Mouse (Mus musculus) layer of hippocampus, adult 9-10 months (tissue): ENCODE measurements around the gene Atxn1.

ENCODE experiments used
- DNase-seq: peaks from one replicate; pipeline ENCODE4 v3.0.0; 2022; ENCODE audit warnings: low spot score

Atxn1 gene

GRCm38 (mm10) chr13:45662852-45663251, 302.0 kb downstream of the Atxn1 start:
- DNase-seq: no peak

DNA sequence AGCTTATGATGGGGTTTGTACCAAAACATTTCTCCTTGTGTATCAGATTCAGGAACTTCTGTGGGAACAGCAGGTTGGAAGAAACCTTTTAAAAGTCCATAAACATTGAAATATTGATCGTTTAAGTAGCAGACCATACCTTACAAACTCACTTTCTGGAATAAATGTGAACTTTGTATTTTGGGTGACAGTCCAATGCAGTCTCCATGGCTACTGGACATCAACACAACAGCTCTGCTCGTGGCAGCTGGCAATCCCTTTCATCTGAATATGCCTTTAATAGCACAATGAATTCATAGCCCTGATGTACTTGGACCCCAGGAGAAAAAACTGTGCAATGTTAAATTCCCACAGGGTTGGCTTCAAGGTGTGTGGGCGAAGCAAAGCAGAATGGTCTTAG, 302.6 kb downstream of the Atxn1 start:
- DNase-seq: no peak

GRCm38 (mm10) chr13:45661283-45662185, 303.3 kb downstream of the Atxn1 start:
- DNase-seq: no peak

DNA sequence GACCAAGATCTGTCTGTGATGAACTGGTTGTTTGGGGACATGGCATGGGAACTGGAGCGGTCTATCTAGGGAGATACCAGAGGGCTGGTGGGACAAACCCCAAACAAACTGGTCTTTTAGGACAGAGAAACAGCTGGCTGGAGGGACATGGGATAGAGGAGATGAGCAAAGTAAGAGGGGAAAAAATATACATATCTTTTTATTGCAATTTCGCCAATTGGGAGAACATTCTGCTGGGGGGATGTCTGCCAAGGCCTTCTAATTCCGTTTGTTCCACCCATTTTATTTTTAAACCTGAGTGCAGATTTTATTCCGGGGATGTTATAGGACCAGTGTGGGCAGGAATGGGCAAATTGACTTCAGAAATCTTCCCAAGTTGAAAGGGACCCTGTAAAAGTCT, 305.0 kb downstream of the Atxn1 start:
- no peak for DNase-seq

DNA sequence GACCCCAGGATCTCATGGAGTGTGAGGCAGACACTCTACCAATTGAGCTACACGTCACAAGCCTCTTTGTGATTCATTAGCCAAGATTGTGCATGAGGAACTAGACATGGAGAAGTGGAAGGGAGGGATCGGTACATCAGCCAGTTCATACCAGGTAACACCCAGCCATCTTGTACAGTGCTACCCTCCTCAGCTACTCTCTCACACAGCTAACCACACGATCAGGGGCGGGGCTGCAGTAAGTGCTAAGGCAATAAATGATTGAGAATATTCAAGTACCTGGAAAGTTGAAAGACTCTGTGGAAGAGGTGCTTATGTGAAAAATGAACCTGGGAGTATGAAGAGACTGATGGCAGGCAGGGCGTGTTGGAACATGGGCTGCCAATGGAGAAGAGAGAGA, 306.5 kb downstream of the Atxn1 start:
- no peak for DNase-seq

DNA sequence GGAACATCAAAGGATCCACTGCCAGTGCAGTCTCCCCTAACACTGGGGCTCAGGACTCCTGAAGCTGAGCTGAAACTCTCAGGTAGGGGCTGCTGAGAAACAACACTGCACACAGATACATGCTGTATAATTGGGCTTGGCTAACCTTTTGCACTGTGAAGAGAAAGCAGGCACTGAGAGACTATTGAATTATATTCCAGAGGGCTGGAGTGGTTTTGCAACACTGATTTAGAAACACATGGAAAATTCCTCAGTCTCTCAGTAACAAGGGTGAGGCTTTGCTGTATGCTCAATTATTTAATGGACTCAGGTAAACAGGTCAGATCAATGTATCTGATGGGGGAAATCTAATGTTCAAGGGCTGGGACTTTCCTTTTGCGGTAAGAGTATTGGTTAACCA, 307.6 kb downstream of the Atxn1 start:
- DNase-seq: no peak

DNA sequence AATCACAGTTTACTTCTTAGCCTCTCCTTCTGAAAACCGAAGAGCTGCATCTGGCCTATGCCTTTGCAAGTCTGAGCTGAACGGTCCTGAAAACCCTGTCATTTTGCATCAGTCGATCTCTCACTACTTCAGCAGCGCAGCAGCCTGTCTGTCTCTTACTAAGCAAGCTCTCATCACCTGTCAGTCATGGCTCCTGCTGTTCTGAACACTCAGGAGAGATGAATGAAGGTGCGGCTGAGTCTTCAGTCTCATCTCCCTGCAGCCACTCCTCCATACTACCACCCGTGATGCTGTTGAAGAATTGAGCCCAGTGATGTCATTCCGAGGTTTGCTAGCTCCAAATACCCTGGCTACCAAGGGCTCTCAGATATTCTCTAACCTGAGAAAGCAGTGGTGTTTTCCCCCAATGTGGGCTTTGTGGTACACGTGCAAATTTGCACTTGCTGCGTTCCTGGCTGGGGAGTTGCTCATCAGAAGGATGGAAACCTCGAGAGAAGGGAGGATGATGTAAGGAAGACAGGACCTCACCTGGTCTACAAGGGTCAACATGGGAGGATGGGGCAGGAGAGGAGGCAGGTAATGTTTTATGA, 313.1 kb downstream of the Atxn1 start:
- DNase-seq: no peak

GRCm38 (mm10) chr13:45649197-45649812, 315.5 kb downstream of the Atxn1 start:
- DNase-seq: no peak

DNA sequence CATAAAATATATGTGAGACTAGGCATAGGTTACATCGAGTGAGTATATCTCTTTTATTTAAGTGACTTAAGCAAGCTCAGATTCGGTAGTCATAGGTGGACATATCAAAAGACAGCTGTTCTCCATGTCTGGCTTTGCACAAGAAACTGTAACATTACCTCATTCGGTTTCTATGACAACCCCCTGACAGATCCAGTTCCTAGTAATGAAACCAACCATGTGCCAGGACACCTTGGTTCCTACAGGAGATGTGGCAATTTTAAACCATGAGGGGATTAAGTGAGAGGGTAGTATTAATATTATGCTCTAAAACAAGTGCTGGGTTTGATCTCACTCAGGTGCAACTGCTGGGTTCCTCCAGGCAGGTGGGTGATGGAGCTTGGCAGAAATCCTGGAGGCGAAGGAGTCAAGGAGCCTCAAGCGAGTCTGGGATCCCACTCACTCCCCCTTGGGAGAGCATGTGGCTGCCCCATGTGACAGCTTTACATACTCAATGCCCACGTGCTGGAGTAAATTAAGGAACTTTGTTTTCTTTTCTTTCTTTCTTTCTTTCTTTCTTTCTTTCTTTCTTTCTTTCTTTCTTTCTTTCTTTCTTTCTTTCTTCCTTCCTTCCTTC, 320.9 kb downstream of the Atxn1 start:
- no peak for DNase-seq

- DNase-seq: no peak
Observed at GRCm38 (mm10) chr13:45642913-45643312, 321.9 kb downstream of the Atxn1 start.

DNA sequence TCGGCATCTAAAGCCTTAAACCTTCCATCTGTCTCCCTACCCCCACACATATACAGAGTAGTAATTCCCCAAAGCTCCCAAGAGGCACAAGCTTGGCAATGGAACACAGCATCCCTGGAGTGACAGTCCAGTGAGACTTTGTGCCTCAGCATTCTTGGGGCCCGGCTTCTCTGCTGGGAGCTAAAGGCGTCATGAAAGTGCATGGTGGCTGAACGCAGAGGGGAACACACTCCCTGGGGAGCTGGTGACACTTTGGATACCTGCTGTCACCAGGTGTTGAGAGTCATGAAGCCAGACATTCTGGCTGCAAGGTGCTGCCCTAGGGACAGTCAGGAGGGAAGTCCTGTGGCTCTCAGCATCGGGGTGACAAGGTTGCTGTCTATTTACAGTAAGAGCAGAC, 324.4 kb downstream of the Atxn1 start:
- DNase-seq: no peak

GRCm38 (mm10) chr13:45638281-45638680, 326.5 kb downstream of the Atxn1 start:
- no peak for DNase-seq

DNA sequence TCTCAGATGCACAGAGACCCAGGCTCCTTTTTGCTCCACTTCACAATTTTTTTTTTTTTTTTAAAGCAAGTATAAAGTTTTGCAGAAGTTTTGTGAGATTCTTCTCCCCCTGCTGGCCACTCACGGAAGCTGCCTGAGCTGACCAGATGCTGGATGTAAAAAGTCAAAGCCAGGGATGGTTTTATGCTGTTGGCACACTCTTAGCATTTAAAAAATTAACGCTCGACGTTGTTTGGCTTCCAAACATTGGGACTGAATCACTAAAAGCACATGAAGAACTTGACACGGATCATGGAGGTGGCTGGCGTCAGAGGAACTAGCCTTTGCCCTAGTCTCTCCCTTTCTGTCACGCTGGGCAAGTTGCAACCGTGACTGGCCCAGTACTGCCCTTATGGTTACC, 327.5 kb downstream of the Atxn1 start:
- no peak for DNase-seq

GRCm38 (mm10) chr13:45636435-45636834, 328.4 kb downstream of the Atxn1 start:
- DNase-seq: no peak

- DNase-seq: no peak
Observed at GRCm38 (mm10) chr13:45633918-45634317, 330.9 kb downstream of the Atxn1 start.

DNA sequence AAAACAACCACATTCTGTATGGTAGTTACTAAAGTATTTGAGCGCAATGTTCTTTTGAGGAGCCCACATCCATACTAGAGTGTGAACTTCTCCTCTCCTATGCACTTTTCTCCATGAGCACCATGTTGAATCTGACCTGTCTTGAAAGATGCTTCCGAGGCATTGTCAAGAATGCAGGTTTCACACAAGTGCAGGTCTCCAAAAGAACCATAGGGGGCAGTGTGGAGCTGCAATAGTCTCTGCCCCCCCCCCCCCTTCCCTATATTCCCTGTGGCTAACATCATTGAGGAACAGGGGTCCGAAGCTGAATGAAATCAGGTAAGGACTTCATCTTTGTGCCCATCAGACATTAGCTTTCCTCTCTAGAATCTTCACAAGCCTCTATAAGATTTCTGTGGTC, 332.7 kb downstream of the Atxn1 start:
- no peak for DNase-seq

- no peak for DNase-seq
Observed at GRCm38 (mm10) chr13:45630518-45631290, 334.1 kb downstream of the Atxn1 start.

DNA sequence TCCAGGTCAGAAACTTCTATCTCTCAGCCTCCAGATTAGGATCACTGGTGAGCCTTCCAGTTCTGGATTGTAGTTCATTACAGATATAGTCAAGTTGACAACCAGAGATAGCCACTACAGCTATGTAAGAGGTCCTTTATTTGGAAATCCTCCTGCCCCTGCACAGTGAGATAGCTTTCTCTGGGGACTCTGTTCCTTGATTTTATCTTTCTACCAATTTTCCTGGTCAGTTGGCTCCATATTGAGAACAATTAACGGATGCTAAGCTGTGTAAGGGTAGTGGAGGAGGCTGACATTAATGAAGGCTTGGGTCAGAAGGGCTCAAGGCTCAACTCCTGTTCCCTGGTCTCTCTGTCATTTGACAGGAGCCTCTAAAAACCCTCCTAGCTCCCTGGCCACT, 335.1 kb downstream of the Atxn1 start:
- no peak for DNase-seq

- DNase-seq: no peak
Observed at GRCm38 (mm10) chr13:45628341-45628740, 336.5 kb downstream of the Atxn1 start.

DNA sequence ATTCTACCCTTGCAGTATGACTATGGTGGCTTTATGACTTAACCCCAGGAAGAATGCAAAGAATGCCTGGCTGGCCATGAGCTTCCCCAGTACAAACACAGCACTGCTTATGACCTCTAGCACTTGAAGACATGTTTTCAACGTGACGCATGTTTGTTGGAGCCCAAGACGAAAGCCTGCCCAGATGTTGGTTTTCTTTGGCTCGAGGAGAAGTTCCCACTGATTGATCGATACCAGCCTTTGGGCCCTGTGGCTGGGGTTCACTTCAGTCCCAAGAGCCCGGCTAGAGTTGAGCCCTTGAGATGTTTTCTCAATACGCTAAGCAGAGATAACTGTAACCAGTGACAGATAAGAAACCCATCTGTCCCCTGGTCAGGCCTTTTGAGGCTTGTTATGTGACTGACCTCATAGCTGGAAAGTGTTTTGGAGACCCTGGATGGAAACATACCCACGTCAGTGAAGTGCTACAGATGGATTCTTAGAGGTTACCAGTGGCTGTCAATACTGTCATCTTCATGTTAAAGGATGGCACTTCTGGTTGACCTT, 337.5 kb downstream of the Atxn1 start:
- DNase-seq: no peak

DNA sequence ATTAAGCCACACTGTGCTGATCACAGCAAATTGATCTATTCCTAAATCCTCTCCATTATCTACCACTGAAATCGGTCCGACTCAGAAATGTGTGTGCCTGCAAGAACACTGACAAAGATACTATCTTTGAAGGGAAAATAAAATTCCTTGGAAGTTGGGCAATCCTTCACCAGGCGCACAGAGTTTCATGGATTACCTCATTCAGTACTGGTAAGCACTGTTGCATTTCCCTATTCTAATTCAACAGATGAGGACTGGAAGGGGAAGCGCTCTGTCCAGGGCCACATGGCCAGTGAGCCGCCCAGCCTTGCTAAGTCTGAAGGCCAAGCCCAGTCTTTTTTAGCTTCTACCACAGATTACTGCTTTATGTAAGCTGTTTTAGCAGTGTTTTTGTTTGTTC, 339.1 kb downstream of the Atxn1 start:
- DNase-seq: no peak

- DNase-seq: no peak
Observed at GRCm38 (mm10) chr13:45623846-45624245, 341.0 kb downstream of the Atxn1 start.
